In genomic region chr17:56359864-56360263, GRCm38 (mm10) we compare ENCODE assay signal across 17 mouse cellular contexts. TPM values are rescaled to one million over a fixed set of nuclear protein-coding genes. Genes with fewer than 3 reads are reported as not detected.
DNase-seq lines count a peak whose midpoint lies in the region; ATAC-seq and TF ChIP-seq lines count a peak whose summit lies in the region.
"Had no signal": no experiment of that assay in that cellular context is flagged by ENCODE, and none has a peak within 500 bp of the region (broad histone marks: within the 10 kb centered on the region; RNA-seq: fewer than 3 reads in every experiment).

No protein-coding gene starts in this region.

- no peaks in the 10 kb centered on the region for H3K27me3 ChIP-seq in forebrain, embryonic 16.5 days (replicated peaks; ENCODE audit: control insufficient read depth, insufficient read depth, low read length)
- H3K27me3 ChIP-seq in midbrain, embryonic 16.5 days (ENCODE audit: control insufficient read depth, insufficient read depth, low read depth, low read length): no peaks in the 10 kb centered on the region
- H3K27me3 ChIP-seq: heart, embryonic 13.5 days; midbrain, embryonic 12.5 days had no signal

- no peak for DNase-seq in layer of hippocampus, adult 2 months (ENCODE audit: low spot score in 2 of 2)
- no peak for DNase-seq in layer of hippocampus, adult 11-12 months (ENCODE audit: low spot score)
- DNase-seq in adrenal gland, postnatal 14 days: peak; percentile 57
- no peak for DNase-seq in spleen, postnatal 36 days (ENCODE audit: low spot score in 2 of 2)
- no peak for DNase-seq in spleen, postnatal 10 days (ENCODE audit: low spot score in 2 of 2)
- DNase-seq: gastrocnemius, postnatal 14 days; kidney, adult 9 months; thymus, adult 2 months had no signal

- no peaks in the 10 kb centered on the region for H3K9me3 ChIP-seq in forebrain, embryonic 16.5 days (ENCODE audit: control insufficient read depth, low read length)
- H3K9me3 ChIP-seq in midbrain, embryonic 16.5 days (replicated peaks; ENCODE audit: control insufficient read depth, low read length, poor library complexity, severe bottlenecking): no peaks in the 10 kb centered on the region
- H3K9me3 ChIP-seq: heart, embryonic 13.5 days; midbrain, embryonic 12.5 days had no signal

- ATAC-seq in forebrain, embryonic 16.5 days: no peak
- ATAC-seq in midbrain, embryonic 16.5 days: no peak

- peak overlapping the region; percentile 92 for H3K27ac ChIP-seq in layer of hippocampus, adult 2 months
- H3K27ac ChIP-seq in forebrain, embryonic 16.5 days (ENCODE audit: low read length): 0 out of 2 replicates have a peak overlapping the region, but pooled peaks have one; percentile 8
- H3K27ac ChIP-seq in midbrain, embryonic 16.5 days (ENCODE audit: low read length): peak overlapping the region; percentile 10; the same call in 1 of the 2 replicates
- H3K27ac ChIP-seq: heart, embryonic 13.5 days; midbrain, embryonic 12.5 days had no signal

- H3K9ac ChIP-seq in forebrain, embryonic 16.5 days (replicated peaks; ENCODE audit: low read depth, low read length): no peak overlapping the region
- no peak overlapping the region for H3K9ac ChIP-seq in midbrain, embryonic 16.5 days (ENCODE audit: low read depth, low read length)
- H3K9ac ChIP-seq: heart, embryonic 13.5 days; midbrain, embryonic 12.5 days had no signal

- no peak overlapping the region for H3K4me2 ChIP-seq in forebrain, embryonic 16.5 days (ENCODE audit: low read length)
- no peak overlapping the region for H3K4me2 ChIP-seq in midbrain, embryonic 16.5 days (ENCODE audit: low read length)
- H3K4me2 ChIP-seq: heart, embryonic 13.5 days; midbrain, embryonic 12.5 days had no signal

- H3K36me3 ChIP-seq in forebrain, embryonic 16.5 days (ENCODE audit: control insufficient read depth, insufficient read depth): peaks cover 14% of the 10 kb centered on the region
- H3K36me3 ChIP-seq in midbrain, embryonic 16.5 days (ENCODE audit: control insufficient read depth, insufficient read depth, low read length): peaks cover 13% of the 10 kb centered on the region; the same call in 1 of the 2 replicates

- H3K4me1 ChIP-seq in forebrain, embryonic 16.5 days (replicated peaks; ENCODE audit: control insufficient read depth, insufficient read depth, low read length): peaks cover 7% of the 10 kb centered on the region; the same call in 1 of the 2 replicates
- H3K4me1 ChIP-seq in midbrain, embryonic 16.5 days (ENCODE audit: control insufficient read depth, insufficient read depth, low read length): peaks cover 3% of the 10 kb centered on the region; the same call in 1 of the 2 replicates

- no peak overlapping the region for H3K4me3 ChIP-seq in layer of hippocampus, adult 2 months
- H3K4me3 ChIP-seq in forebrain, embryonic 16.5 days (replicated peaks; ENCODE audit: low read length): no peak overlapping the region
- no peak overlapping the region for H3K4me3 ChIP-seq in midbrain, embryonic 16.5 days (ENCODE audit: low read depth, low read length)
- H3K4me3 ChIP-seq: heart, embryonic 13.5 days; midbrain, embryonic 12.5 days had no signal

- 79% methylated on average over 1 of the region's 1 CpGs for WGBS in forebrain, embryonic 16.5 days
- 87% methylated on average over 1 of the region's 1 CpGs for WGBS in midbrain, embryonic 16.5 days

- TF ChIP-seq CTCF in layer of hippocampus, adult 2 months (conservative IDR thresholded peaks at IDR 0.05): no peak

RNA-seq across cellular contexts. Expression of gene Kdm4b, which starts 34.0 kb away (rescaled TPM):
- total RNA-seq in layer of hippocampus, adult 2 months (2021): 10 to 100 TPM; 87.8 to 96.3 TPM
- 40.1 and 46.2 TPM in 2 replicates for total RNA-seq in adrenal gland, postnatal 14 days (2021)
- polyA plus RNA-seq in forebrain, embryonic 16.5 days (2015; fragmentation: Nextera tagmentation; extraction: Ambion mirVana): 81.6 and 85.0 TPM in 2 replicates
- 63.7 and 75.3 TPM in 2 replicates for polyA plus RNA-seq in midbrain, embryonic 16.5 days (2015; fragmentation: Nextera tagmentation; extraction: Ambion mirVana)

RNA-seq across cellular contexts. Expression of gene Uhrf1, which starts 56.7 kb away (rescaled TPM):
- 1 to 10 TPM; 1.7 to 2.1 TPM for total RNA-seq in layer of hippocampus, adult 2 months (2021)
- total RNA-seq in adrenal gland, postnatal 14 days (2021): 25.6 and 29.3 TPM in 2 replicates
- polyA plus RNA-seq in forebrain, embryonic 16.5 days (2015; fragmentation: Nextera tagmentation; extraction: Ambion mirVana): 48.1 and 52.2 TPM in 2 replicates
- polyA plus RNA-seq in midbrain, embryonic 16.5 days (2015; fragmentation: Nextera tagmentation; extraction: Ambion mirVana): 11.6 and 15.6 TPM in 2 replicates

RNA-seq across cellular contexts. Expression of gene Arrdc5, which starts 59.8 kb away (rescaled TPM):
- not detected for total RNA-seq in layer of hippocampus, adult 2 months (2021)
- not detected in 2 replicates for total RNA-seq in adrenal gland, postnatal 14 days (2021)
- not detected in 2 replicates for polyA plus RNA-seq in forebrain, embryonic 16.5 days (2015; fragmentation: Nextera tagmentation; extraction: Ambion mirVana)
- not detected in 2 replicates for polyA plus RNA-seq in midbrain, embryonic 16.5 days (2015; fragmentation: Nextera tagmentation; extraction: Ambion mirVana)
- total RNA-seq: gastrocnemius, postnatal 14 days; hematopoietic stem cell, adult 5-6 weeks; layer of hippocampus, adult 18-20 months; liver, adult 2 months had no signal
- polyA plus RNA-seq: embryonic facial prominence, embryonic 11.5 days; heart, embryonic 13.5 days; liver, adult 2 months; lung, embryonic 16.5 days; midbrain, embryonic 12.5 days; thymus, adult 2 months had no signal

Comparison
In these comparisons a context has a peak if more than half of its experiments do, and no peak if none do; other contexts are left out.
1. H3K27ac ChIP-seq: peak in every context shown above with its lines; median percentile 92 in layer of hippocampus, adult 2 months; 10 in midbrain, embryonic 16.5 days; 8 in forebrain, embryonic 16.5 days.